Mouse (Mus musculus) ovary, postnatal 10 days (tissue): ENCODE data around the gene Hbb-bt.
"Not testable (repeated sequence)": the region's sequence is repeated elsewhere in the genome, so short reads cannot be mapped to it uniquely, and the experiment has no call there.

ENCODE experiments used
- DNase-seq: peaks from one replicate; pipeline ENCODE4 v3.0.0; 2022; ENCODE audit warnings: low spot score

Hbb-bt gene

DNA sequence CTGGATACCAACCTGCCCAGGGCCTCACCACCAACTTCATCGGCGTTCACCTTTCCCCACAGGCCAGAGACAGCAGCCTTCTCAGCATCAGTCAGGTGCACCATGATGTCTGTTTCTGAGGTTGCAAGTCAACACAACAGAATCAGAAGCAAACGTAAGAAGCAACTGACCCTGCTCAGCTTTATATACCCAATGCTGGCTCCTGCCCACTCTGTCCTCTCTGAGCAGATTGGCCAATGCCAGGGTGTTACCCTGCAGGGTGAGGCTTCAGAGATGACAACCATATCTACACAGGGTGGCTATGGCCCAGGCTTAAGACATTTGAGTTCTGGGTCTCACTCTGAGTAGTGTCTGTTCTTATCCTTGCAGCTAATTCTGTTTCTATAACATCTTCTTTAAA is at the start of gene Hbb-bt:
Gene Hbb-bt (minus strand): TSS at position 231 of the 400 bp plus-strand sequence.
- no peak for DNase-seq

DNA sequence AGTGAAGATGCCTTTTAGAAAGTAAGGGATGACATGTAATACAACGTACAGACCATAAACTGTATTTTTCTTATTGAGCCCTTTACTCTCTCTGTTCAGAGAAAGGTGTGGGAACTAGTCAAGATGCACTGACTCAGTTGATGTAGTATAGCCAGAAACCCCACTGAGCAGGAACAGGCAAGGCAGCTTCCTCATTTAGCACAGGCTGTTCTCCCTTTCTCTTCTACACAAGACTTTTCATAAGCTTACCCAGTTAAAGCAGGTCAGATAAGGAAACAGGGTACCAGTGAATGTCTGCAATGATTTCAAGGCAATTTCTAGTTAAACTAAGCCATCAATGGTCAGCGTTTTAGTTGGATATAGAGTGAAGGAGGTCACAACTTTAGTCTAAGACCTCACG is 47.7 kb upstream of the Hbb-bt start:
- no peak for DNase-seq

DNA sequence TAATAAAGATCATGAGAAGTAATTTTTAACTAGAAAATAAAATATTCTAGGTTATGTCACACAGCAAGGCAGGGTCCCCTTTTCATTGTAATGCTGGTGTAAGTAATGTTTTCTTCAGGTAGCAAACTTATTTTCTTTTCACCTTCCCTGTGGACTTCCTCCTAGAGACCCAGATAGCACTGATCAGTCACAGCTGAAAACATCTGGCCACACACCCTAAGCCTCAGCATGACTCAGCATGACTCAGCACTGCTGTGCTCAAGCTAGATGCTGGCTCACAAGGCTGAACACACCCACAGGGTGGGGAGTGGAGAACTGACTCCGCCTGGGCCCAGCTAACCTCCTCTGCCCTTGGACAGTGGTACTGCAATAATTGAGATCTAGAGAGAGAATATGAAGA is 47.1 kb upstream of the Hbb-bt start:
- DNase-seq: no peak

DNA sequence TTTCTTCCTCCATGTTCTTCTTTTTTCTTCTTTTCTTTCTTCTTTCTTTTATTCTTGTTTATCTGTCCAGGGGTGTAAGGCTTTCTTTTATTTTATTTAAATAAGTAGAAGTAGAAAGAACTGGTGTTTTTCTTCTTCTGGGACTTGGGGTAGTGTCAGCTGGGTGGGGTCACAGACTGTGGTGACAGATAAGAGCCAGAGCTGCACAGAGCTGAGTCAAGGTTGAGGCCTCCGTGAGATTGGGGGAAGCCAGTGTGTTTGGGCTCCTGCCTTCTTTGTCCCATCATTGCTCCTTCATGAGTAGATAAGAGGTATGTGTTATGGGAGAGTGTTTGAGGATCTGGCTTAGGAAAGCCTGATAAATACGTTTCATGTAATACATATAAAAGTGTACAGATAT is 45.3 kb upstream of the Hbb-bt start:
- DNase-seq: no peak

DNA sequence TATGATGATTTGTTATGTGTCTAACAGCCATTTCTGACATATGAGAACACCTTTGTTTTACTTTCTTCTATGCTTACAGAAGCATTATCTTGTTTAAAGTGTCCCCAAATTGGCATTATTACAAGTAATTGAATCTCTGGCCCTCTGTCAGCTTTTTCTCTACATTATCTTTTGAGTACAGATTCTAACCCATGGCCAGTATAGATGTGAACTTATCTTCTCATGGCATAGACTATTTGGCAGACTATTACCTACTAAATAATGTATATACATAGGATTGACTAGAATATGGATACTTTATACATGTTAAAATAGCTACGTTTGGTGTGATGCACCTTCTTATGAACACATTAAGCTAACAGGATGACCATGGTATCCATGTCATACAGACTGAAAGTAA is 40.9 kb upstream of the Hbb-bt start:
- DNase-seq: no peak

DNA sequence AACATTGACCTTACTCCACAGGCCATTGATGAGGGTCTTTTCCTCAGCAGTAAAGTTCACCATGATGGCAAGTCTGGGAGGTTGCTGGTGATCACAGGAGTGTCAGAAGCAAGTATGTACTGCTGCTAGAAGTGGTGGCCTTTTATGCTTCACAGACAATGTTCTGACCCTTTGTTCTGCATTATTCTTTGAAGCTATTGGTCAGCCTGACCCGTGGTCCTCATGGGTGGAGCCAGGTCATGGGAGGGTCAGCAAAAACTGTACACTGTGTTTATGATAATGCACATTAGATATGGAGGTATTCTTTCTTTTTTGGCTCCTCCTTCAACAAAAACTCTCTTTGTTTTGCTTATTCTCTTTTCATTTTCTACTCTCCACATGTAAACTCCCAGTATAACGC is 39.3 kb upstream of the Hbb-bt start, which contains the start of gene Hbb-y:
Gene Hbb-y (minus strand): TSS at position 127 of the 400 bp plus-strand sequence.
- no peak for DNase-seq

DNA sequence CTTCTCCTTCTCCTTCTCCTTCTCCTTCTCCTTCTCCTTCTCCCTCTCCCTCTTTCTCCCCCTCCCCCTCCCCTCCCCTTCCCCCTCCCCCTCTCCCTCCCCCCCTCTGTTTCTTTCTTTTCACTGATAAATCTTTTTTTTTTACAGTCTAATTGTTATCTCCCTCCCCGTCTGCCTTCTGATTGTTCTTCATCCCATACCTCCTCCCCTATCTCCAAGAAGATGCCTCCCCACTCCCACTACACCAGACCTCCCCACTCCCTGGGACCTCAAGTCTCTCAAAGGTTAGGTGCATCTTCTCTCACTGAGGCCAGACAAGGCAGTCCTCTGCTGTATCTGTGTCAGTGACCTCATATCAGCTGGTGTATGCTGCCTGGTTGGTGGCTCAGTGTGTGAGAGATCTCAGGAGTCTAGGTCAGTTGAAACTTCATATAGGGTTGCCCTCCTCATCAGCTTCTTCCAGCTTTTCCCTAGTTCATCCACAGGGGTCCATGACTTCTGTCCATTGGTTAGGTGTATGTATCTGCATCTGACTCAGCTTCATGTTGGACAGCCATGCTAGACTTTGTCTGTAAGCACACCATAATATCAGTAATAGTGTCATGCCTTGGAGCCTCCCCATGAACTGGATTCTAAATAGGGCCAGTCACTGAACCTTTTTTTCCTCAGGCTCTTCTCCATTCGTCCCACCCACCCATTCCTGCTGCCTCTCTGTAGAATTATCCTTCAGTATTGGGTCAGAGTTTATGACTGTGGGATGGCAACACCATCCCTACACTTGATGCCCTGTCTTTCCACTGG is 30.9 kb upstream of the Hbb-bt start:
- no peak for DNase-seq

DNA sequence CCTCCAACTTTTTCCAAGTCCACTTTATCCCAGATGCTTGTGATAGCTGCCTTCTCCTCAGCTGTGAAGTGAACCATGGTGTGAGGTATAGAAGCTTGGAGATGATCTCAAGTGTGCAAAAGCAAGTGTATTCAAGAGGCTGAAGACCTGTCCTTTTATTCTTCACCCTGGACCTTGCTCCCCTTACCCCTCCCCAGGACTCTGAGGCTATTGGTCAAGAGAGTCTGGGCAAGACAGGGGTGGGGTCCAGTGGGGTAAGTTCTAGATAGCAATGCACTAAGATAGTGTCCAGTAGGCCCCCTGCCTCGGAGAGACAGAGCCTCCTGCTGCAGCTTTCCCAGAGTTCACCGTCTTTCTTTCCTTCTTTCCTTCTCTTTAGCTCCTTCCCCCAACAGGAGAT is 29.2 kb upstream of the Hbb-bt start, which contains the start of gene Hbb-bh1:
Gene Hbb-bh1 (minus strand): TSS at position 131 of the 400 bp plus-strand sequence.
- DNase-seq: no peak

DNA sequence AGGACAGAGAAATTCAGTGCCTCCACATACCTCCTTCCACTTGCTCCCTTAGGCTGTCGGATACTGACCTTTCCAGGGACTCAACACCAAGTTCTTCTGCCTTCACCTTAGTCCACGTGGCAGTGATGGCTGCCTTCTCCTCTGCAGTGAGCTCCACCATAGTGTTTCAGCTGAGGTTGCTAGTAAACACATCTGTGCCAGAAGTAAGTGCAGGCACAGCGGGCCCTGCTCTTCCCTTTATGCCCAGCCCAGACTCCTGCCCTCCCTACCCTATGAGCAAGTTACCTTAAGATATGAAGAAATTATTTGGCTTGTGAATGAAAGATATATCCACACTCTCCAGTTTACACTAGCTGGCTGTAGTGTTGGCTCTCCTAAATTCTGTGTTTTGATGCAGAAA is 26.5 kb upstream of the Hbb-bt start, which contains the start of gene Hbb-bh2:
Gene Hbb-bh2 (minus strand): TSS at position 253 of the 400 bp plus-strand sequence.
- DNase-seq: no peak

DNA sequence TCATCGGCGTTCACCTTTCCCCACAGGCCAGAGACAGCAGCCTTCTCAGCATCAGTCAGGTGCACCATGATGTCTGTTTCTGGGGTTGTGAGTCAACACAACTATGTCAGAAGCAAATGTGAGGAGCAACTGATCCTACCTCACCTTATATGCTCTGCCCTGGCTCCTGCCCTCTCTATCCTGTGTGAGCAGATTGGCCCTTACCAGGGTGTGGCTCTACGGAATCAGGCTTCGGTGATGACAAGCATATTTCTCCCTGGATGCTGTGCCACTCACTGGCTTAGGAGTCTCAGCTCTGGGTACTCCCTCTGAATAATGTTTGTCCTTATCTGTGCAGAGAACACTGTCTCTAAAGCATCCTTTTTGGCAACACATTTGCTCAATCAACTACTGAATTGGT is 14.0 kb upstream of the Hbb-bt start, which contains the start of gene Hbb-bs:
Gene Hbb-bs (minus strand): TSS at position 289 of the 400 bp plus-strand sequence.
- no peak for DNase-seq

DNA sequence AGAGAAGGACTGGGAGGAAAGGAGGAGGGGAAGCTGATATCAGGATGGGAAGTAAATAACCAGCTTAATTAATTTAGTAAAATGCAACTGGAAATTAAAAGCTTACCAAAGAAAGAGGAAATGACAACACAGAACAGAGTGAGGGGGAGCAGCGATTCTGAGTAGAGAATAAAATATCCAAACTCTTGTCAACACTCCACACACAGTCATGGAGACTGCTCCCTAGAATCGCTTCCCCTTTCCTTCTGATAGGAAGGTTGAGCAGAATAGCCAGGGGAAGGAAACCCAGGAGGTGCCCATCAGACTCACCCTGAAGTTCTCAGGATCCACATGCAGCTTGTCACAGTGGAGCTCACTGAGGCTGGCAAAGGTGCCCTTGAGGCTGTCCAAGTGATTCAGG is 13.3 kb upstream of the Hbb-bt start:
- not testable (repeated sequence) for DNase-seq

DNA sequence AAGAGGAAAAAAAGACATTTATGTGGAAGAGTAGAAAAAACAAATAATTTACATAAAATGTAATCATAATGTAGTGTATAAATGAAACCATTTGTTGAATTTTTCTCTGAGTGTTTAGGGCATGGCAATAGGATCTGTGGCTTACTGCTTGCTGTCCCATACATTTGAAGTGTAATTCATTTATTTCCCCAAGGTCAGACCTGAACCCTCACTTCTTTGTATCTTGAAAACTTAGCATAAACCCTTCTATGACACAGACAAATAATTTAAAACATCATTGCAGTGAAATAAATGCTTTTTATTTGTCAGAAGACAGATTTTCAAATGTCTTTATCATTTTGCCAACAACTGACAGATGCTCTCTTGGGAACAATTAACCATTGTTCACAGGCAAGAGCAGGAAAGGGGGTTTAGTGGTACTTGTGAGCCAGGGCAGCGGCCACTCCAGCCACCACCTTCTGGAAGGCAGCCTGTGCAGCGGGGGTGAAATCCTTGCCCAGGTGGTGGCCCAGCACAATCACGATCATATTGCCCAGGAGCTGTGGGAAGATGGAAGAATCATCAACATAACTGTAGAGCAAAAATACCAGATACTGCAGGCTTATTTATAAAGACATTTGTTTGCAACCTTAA is 12.6 kb upstream of the Hbb-bt start:
- DNase-seq: no peak

DNA sequence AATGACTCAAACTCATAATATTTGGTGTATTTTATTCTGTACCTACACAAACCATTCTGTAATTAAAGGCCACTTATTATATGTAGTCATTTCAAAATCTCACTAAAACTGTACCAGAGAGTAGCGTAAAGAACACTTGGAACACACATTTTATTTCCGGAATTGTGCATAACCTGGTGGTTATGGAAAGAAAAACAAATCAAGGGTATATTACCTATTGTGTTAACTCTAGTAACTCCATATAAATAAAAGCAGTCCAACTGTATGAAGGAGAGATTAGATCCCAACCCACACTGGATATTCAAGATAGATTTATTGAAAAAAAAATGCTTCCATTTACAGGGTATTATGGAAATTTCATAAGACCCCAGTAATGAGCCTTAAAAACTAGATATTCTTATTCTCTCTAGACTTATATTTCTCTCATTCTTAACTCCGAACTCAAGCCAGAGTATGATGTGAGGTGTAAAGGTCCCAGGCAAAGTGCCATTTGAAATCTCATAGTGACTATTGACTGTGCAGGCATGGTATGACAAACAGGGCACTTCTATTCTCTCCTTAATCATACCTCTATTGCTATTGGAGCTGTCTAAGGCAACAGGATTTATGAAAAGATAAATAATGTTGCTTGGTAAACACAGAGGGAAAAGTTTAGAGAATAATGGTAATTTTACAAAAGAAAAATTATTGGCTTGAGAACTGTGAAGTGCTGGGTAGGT is 11.9 kb upstream of the Hbb-bt start:
- no peak for DNase-seq

DNA sequence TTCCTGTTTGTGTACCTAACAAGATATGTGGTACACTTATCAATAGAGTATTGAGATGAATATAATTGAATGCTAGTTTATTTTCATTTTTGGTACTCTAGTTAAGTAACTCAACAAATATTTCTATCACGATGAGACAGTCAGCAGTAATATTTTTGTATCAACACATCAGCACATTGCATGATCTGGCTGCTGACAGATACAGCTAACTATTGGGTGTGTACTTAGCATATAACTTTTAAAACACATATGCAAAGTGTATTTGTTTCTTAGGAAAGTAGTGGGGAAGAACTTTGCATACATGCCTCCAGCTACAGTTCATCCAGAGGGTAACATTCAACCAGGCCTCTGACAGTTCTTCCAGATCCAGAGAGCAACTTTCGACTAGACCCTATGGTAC is 10.8 kb upstream of the Hbb-bt start:
- no peak for DNase-seq

DNA sequence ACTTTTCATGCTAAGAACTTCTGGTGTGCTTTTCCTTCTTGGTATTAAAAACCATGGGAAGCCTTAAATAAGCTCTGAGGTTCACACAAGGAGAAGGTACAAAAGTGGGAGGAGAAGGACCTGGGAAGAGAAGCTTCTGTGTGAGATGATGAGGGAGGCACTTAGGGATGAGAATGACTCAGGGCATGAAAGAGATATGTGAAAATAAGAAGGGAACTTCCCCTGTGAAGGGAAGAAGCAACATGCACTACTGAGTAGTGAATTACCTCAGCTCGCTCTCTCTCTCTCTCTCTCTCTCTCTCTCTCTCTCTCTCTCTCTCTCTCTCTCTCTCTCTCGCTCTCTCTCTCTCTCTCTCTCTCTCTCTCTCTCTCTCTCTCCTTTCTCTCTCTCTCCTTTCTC is 1.3 kb upstream of the Hbb-bt start:
- not testable (repeated sequence) for DNase-seq

DNA sequence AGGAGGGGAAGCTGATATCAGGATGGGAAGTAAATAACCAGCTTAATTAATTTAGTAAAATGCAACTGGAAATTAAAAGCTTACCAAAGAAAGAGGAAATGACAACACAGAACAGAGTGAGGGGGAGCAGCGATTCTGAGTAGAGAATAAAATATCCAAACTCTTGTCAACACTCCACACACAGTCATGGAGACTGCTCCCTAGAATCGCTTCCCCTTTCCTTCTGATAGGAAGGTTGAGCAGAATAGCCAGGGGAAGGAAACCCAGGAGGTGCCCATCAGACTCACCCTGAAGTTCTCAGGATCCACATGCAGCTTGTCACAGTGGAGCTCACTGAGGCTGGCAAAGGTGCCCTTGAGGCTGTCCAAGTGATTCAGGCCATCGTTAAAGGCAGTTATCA is 644 bp downstream of the Hbb-bt start:
- not testable (repeated sequence) for DNase-seq

DNA sequence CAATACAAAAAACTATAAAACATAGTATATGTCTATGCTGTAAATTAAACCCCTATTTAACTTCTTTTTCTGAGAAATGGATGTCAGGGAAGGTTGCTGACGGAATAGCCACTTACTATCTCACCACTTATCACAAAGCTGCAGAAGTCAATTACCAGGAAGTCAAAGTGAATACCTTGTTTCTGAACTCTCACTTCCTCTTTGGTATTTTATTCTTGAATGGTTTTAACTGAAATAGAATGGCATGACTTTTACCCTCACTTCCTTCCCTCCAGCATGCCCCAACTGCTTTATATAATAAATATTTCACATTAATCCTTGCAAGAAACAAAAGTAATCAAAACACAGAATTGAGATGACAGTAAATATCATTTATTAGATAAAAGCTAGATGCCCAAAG is 1.6 kb downstream of the Hbb-bt start:
- DNase-seq: no peak

DNA sequence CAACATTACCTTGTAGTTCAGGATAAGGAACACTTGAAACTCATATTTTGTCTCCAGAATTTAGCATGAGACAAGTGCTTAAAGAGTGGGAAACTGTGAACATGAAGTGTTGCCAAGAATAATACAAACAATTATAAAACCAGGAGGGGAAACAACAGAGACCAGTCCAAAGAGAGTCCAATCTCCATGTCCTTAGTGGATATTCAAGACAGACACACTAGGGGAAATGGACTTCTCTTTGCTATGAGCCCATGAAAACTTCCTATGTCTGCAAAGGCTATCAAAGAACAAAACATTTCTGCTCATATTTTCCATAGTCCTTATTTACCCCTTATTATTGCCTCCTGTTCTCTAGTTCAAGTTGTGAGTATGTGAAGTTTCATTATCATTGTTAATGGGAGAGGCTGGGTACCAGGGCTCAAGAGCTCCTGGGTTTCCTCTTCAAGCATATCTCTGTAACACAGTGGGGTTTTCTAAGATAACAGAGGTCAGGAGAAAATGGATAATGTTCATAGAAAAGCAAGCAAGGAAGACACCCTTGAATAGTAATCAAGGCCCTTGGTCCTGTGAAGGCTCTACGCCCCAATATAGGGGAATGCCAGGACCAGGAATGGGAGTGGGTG is 2.5 kb downstream of the Hbb-bt start:
- no peak for DNase-seq

DNA sequence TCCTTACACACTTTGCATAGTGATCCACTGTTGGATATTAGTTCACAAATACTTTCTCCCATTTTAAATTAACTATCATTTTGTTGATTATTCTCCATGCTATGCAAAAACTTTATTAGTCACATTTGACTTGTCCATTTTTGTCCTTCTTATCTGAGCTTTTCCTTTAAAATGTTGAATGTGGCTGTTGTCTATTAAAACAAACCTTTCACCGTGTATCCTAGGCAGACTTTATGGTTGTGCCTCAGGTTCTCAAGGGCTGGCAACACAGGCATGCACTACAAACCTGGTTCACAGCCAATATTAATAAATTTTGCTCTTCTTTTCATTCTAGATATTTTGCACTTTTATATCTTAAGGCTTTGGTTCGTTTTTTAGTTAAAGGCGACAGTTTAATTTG is 3.0 kb downstream of the Hbb-bt start:
- no peak for DNase-seq

DNA sequence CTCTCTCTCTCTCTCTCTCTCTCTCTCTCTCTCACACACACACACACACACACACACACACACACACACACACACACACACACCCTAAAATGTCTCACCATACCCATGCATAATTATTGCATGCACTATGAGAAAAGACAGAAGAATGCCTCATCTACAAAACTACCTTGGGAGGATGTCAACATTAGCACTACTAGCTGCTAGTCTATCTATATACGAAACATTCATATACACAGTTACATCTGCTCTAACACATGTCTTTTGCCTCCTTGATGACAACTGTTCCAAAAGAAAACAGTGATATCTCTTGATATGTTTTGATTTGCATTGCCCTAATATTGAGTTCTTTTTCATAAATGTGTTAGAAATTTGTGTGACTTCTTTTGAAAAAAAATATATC is 3.5 kb downstream of the Hbb-bt start:
- no peak for DNase-seq

DNA sequence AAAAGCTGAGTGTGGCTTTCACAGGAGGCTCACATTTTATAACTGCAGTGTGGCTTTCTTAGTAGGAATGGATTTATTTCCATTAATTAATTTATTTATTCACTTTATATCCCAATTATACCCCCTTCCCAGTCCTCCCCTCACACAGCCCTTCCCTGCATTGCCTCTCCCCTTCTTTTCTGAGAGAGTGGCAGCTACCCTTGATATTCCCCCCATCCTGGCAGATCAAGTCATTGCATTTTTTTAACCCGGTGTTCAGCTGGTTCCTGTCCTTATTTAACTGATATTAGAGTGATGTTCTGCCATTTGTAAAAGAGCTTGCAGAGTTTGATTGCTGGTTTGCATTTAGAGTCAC is 4.0 kb downstream of the Hbb-bt start:
- DNase-seq: no peak
